Mouse (Mus musculus): ENCODE measurements around the gene Fignl2. TPM values are rescaled to one million over a fixed set of nuclear protein-coding genes. Genes with fewer than 3 reads are reported as not detected.

Fignl2 gene
- polyA plus RNA-seq, 1 experiment from 2014 or later = 0.34 TPM

- no peak overlapping the region for H3K4me3 ChIP-seq (ENCODE audit: low read depth, low read length)
- DNase-seq = no peak
- H3K4me1 ChIP-seq (ENCODE audit: insufficient read depth) = no peaks in the 10 kb centered on the region
- H3K9ac ChIP-seq = no peak overlapping the region
- H3K27me3 ChIP-seq (ENCODE audit: insufficient read depth, low read length) = no peaks in the 10 kb centered on the region
- no peak for ATAC-seq (ENCODE audit: insufficient read depth)
- no peak overlapping the region for H3K4me2 ChIP-seq
- H3K9me3 ChIP-seq (ENCODE audit: low read depth, low read length) = no peaks in the 10 kb centered on the region
- TF ChIP-seq CTCF (IDR thresholded peaks at IDR 0.05; ENCODE audit: low read depth) = no peak
- 94% methylated on average over 1 of the region's 1 CpGs for WGBS
- H3K36me3 ChIP-seq (ENCODE audit: insufficient read depth) = no peaks in the 10 kb centered on the region
- H3K27ac ChIP-seq (ENCODE audit: low read depth) = no peak overlapping the region
Measured at GRCm38 (mm10) chr15:101001685-101002084, 76.7 kb downstream of the Fignl2 start.

Other genes with a start within 250 kb of the Fignl2 start
- 1.3 and 2.6 TPM in 2 replicates for gene Scn8a, start 208.7 kb downstream of the Fignl2 start, polyA plus RNA-seq (2014; fragmentation: Nextera tagmentation; extraction: Ambion mirVana)
- gene Gm47841, start 31.2 kb downstream of the Fignl2 start, polyA plus RNA-seq (2014; fragmentation: Nextera tagmentation; extraction: Ambion mirVana) = not detected in 2 replicates
- gene Ankrd33, start 37.2 kb upstream of the Fignl2 start, polyA plus RNA-seq (2014; fragmentation: Nextera tagmentation; extraction: Ambion mirVana) = not detected in 2 replicates
- gene Acvrl1, start 50.0 kb upstream of the Fignl2 start, polyA plus RNA-seq (2014; fragmentation: Nextera tagmentation; extraction: Ambion mirVana) = 34.4 and 39.0 TPM in 2 replicates
- gene Acvr1b, start 95.5 kb upstream of the Fignl2 start, polyA plus RNA-seq (2014; fragmentation: Nextera tagmentation; extraction: Ambion mirVana) = 6.3 and 6.4 TPM in 2 replicates
- 7.8 and 10.4 TPM in 2 replicates for gene Grasp, start 145.6 kb upstream of the Fignl2 start, polyA plus RNA-seq (2014; fragmentation: Nextera tagmentation; extraction: Ambion mirVana)
- gene Nr4a1, start 175.7 kb upstream of the Fignl2 start, polyA plus RNA-seq (2014; fragmentation: Nextera tagmentation; extraction: Ambion mirVana) = 8.8 TPM in 2 replicates
- gene Atg101, start 205.7 kb upstream of the Fignl2 start, polyA plus RNA-seq (2014; fragmentation: Nextera tagmentation; extraction: Ambion mirVana) = 59.1 and 64.7 TPM in 2 replicates
- 41.0 and 41.4 TPM in 2 replicates for gene 6030408B16Rik, start 214.6 kb upstream of the Fignl2 start, polyA plus RNA-seq (2014; fragmentation: Nextera tagmentation; extraction: Ambion mirVana)

Measured in lung, embryonic 14.5 days (tissue).